Comparison of ENCODE assay signal across 13 mouse cellular contexts in the genomic region with DNA sequence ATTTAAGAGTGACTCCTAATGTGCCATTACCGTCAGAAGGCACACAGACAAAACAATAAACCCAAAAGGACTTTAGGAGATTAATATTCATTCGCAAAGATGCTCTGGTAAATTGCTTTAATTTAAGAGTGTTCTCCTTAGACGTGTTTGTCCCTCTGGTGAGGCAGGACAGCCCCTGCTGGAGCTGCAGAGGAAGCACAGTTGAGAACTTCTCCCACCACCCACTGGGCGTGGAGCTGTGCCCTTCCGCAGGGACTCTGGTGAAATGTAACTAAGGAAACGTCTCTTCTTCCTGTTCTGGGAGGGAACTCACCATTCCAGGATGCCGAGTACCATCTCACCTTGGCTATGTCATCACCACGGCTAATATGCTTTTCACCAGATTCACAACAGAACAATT. TPM values are rescaled to one million over a fixed set of nuclear protein-coding genes. Genes with fewer than 3 reads are reported as not detected.
DNase-seq lines count a peak whose midpoint lies in the region; ATAC-seq and TF ChIP-seq lines count a peak whose summit lies in the region.
"Had no signal": no experiment of that assay in that cellular context is flagged by ENCODE, and none has a peak within 500 bp of the region (broad histone marks: within the 10 kb centered on the region; RNA-seq: fewer than 3 reads in every experiment).

No protein-coding gene starts in this region.

- peak; percentile 69 for ATAC-seq in megakaryocyte, adult 5-6 weeks (ENCODE audit: poor library complexity, severe bottlenecking)
- ATAC-seq: activated CD4-positive, CD25-positive, alpha-beta regulatory T cell, adult 4 months had no signal

- H3K27ac ChIP-seq in left cerebral cortex, adult 2 months, result no peak overlapping the region
- H3K27ac ChIP-seq: forebrain, embryonic 12.5 days; hindbrain, embryonic 14.5 days had no signal

- no peaks in the 10 kb centered on the region for H3K27me3 ChIP-seq in E14TG2a.4 (ENCODE audit: insufficient read depth, low read length)
- H3K27me3 ChIP-seq: forebrain, embryonic 12.5 days had no signal

- intact Hi-C loops in left cerebral cortex, adult 2 months (cut with DNase I), result no loop called here
- intact Hi-C loops in left cerebral cortex, postnatal 25 days (cut with DNase I), result no loop called here
- intact Hi-C loops in heart, postnatal 36 days (cut with DNase I), result no loop called here

- H3K4me3 ChIP-seq in left cerebral cortex, adult 2 months, result no peak overlapping the region
- no peak overlapping the region for H3K4me3 ChIP-seq in E14TG2a.4 (replicated peaks; ENCODE audit: low read length)
- H3K4me3 ChIP-seq: forebrain, embryonic 12.5 days had no signal

- H3K36me3 ChIP-seq in E14TG2a.4 (ENCODE audit: insufficient read depth, low read length), result no peaks in the 10 kb centered on the region
- H3K36me3 ChIP-seq: forebrain, embryonic 12.5 days had no signal

- peak; percentile 12; the same call in 1 of the 2 replicates for TF ChIP-seq CTCF in left cerebral cortex, adult 2 months (IDR thresholded peaks at IDR 0.05)
- TF ChIP-seq CTCF in E14TG2a.4 (conservative IDR thresholded peaks at IDR 0.05; ENCODE audit: low read length), result peak; percentile 34

- H3K9me3 ChIP-seq in E14TG2a.4 (ENCODE audit: low read length), result no peaks in the 10 kb centered on the region
- H3K9me3 ChIP-seq: forebrain, embryonic 12.5 days had no signal

- no peak for DNase-seq in left cerebral cortex, adult 2 months (ENCODE audit: extremely low spot score in 1 of 2, low spot score in 2 of 2)
- DNase-seq in left cerebral cortex, postnatal 25 days (ENCODE audit: low spot score in 2 of 2), result no peak
- DNase-seq in WW6 (ENCODE audit: low read depth, low spot score), result peak; percentile 16
- no peak for DNase-seq in heart, postnatal 36 days
- no peak for DNase-seq in cerebellum, postnatal 36 days
- DNase-seq: cerebellum, adult 8-10 months; heart, adult 11 months had no signal

- peaks cover 17% of the 10 kb centered on the region for H3K4me1 ChIP-seq in E14TG2a.4 (replicated peaks; ENCODE audit: low read depth, low read length)
- H3K4me1 ChIP-seq: forebrain, embryonic 12.5 days had no signal

RNA-seq across cellular contexts. Expression of gene Dhrs9, which starts 1.5 kb away (rescaled TPM):
- under 1 TPM in 1 of 2 experiments, not detected in 1; 0.14 TPM for total RNA-seq in left cerebral cortex, adult 2 months (2021)
- total RNA-seq in left cerebral cortex, postnatal 25 days (2021), result under 1 TPM in 1 of 2 experiments, not detected in 1; 0.09 TPM
- 12.4 and 13.8 TPM in 2 replicates for total RNA-seq in megakaryocyte, adult 5-6 weeks (2015)
- 16.2 and 17.2 TPM in 2 replicates for total RNA-seq in megakaryocyte, adult 5-6 weeks (2017)
- under 1 TPM; 0.11 to 0.19 TPM for total RNA-seq in heart, postnatal 36 days (2021)

RNA-seq across cellular contexts. Expression of gene Abcb11, which starts 39.3 kb away (rescaled TPM):
- total RNA-seq in left cerebral cortex, adult 2 months (2021), result not detected
- total RNA-seq in left cerebral cortex, postnatal 25 days (2021), result not detected
- total RNA-seq in megakaryocyte, adult 5-6 weeks (2015), result not detected in 2 replicates
- total RNA-seq in megakaryocyte, adult 5-6 weeks (2017), result not detected in 2 replicates
- total RNA-seq in heart, postnatal 36 days (2021), result not detected
- total RNA-seq: left cerebral cortex, adult 18-20 months had no signal

Comparison
In these comparisons a context has a peak if more than half of its experiments do, and no peak if none do; other contexts are left out.
1. RNA of gene Dhrs9, which starts 1.5 kb away (total RNA-seq): 12.4 to 17.2 TPM in megakaryocyte, adult 5-6 weeks; 0.11 to 0.19 TPM in heart, postnatal 36 days, 0.14 TPM in left cerebral cortex, adult 2 months and 0.09 TPM in left cerebral cortex, postnatal 25 days; every median in the first group is over 10 times any median in the second.